Mouse (Mus musculus) lung, postnatal 4 days (tissue): ENCODE results near the gene Cdhr3.

Experiments
- DNase-seq, 2 experiments: peaks; one replicate each; pipeline ENCODE4 v3.0.0; 2021

The Cdhr3 gene

GRCm38 (mm10) chr12:33092775-33093174 lies at the start of gene Cdhr3:
Gene Cdhr3, minus strand, starts transcription at chr12:33092875.
- DNase-seq, result no peak

- DNase-seq, result no peak
These were observed 46.4 kb upstream of the Cdhr3 start for GRCm38 (mm10) chr12:33139083-33139482.

GRCm38 (mm10) chr12:33137857-33138256 lies 45.2 kb upstream of the Cdhr3 start:
- DNase-seq, result no peak

- no peak for DNase-seq
These were observed 39.1 kb upstream of the Cdhr3 start for GRCm38 (mm10) chr12:33131796-33132195.

- DNase-seq, result no peak
These were observed 37.7 kb upstream of the Cdhr3 start for GRCm38 (mm10) chr12:33130401-33130800.

GRCm38 (mm10) chr12:33129410-33129809 lies 36.7 kb upstream of the Cdhr3 start:
- peak; percentile 24 to 45 for DNase-seq

GRCm38 (mm10) chr12:33128702-33129101 lies 36.0 kb upstream of the Cdhr3 start:
- DNase-seq, result no peak

GRCm38 (mm10) chr12:33128121-33128520 lies 35.4 kb upstream of the Cdhr3 start:
- DNase-seq, result no peak

- no peak for DNase-seq
These were observed 33.6 kb upstream of the Cdhr3 start for GRCm38 (mm10) chr12:33126243-33126642.

- DNase-seq, result no peak
These were observed 33.0 kb upstream of the Cdhr3 start for GRCm38 (mm10) chr12:33125594-33126227.

- no peak for DNase-seq
These were observed 26.1 kb upstream of the Cdhr3 start for GRCm38 (mm10) chr12:33118624-33119301.

GRCm38 (mm10) chr12:33110894-33111471 lies 18.3 kb upstream of the Cdhr3 start:
- peak; percentile 69 to 80 for DNase-seq

- peak; percentile 36 to 41 for DNase-seq
These were observed 16.9 kb upstream of the Cdhr3 start for GRCm38 (mm10) chr12:33109531-33109930.

GRCm38 (mm10) chr12:33106438-33107167 lies 13.9 kb upstream of the Cdhr3 start:
- no peak for DNase-seq

GRCm38 (mm10) chr12:33105724-33106123 lies 13.0 kb upstream of the Cdhr3 start:
- no peak for DNase-seq

GRCm38 (mm10) chr12:33102342-33103115 lies 9.9 kb upstream of the Cdhr3 start:
- DNase-seq, result peak; percentile 34 to 63

GRCm38 (mm10) chr12:33101627-33102026 lies 9.0 kb upstream of the Cdhr3 start:
- no peak for DNase-seq

- DNase-seq, result no peak
These were observed 3.3 kb upstream of the Cdhr3 start for GRCm38 (mm10) chr12:33096017-33096416.

- DNase-seq, result no peak
These were observed 479 bp downstream of the Cdhr3 start for GRCm38 (mm10) chr12:33092196-33092595.

GRCm38 (mm10) chr12:33086151-33086550 lies 6.5 kb downstream of the Cdhr3 start:
- no peak for DNase-seq

GRCm38 (mm10) chr12:33084683-33085082 lies 8.0 kb downstream of the Cdhr3 start:
- DNase-seq, result peak in 1 of 2 experiments; percentile 56

GRCm38 (mm10) chr12:33083362-33083761 lies 9.3 kb downstream of the Cdhr3 start:
- DNase-seq, result peak; percentile 64 to 69

GRCm38 (mm10) chr12:33076309-33076708 lies 16.4 kb downstream of the Cdhr3 start:
- no peak for DNase-seq
